Mouse (Mus musculus): ENCODE measurements around the gene Cyb5b.

- TF ChIP-seq CTCF (IDR thresholded peaks at IDR 0.05; ENCODE audit: insufficient read depth, low read depth, low read length) = no peak
- TF ChIP-seq POLR2A (IDR thresholded peaks at IDR 0.05; ENCODE audit: insufficient read depth, low read depth, low read length) = no peak
Measured at GRCm38 (mm10) chr8:107151212-107151920, 926 bp downstream of the Cyb5b start.

All from olfactory bulb, adult 2 months (tissue).